Mouse (Mus musculus): ENCODE measurements at regions not wholly inside any gene's neighbourhood (a gene's known extent, or its start where the extent isn't known, plus 50 kb on each side); places are given as distances from the start of the nearest gene placed in this dataset.
A peak's percentile ranks its signal among the peaks of the same experiment; 100 is the strongest.

DNA sequence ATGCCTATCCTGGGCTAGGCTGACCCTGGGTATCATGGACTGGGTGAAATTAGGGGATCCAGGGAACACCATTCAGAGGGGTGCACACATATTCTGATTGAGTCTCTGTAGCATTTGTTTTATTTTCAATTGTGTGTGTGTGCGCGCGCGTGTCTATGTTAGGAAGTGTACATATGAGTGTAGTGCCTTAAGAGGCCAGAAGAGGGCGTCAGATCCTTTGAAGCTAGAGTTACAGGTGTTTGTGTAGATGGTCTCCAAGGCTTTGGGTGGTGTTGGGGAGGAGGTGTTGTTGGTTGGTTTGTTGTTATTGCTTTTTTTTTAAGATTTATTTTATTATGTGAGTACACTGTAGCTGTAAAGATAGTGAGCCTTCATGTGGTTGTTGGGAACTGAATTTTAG lies 147.4 kb upstream of the Clint1 start:
- intact Hi-C loops (cut with DNase I), result no loop called here
- no peak for DNase-seq (ENCODE audit: low spot score in 2 of 2)

DNA sequence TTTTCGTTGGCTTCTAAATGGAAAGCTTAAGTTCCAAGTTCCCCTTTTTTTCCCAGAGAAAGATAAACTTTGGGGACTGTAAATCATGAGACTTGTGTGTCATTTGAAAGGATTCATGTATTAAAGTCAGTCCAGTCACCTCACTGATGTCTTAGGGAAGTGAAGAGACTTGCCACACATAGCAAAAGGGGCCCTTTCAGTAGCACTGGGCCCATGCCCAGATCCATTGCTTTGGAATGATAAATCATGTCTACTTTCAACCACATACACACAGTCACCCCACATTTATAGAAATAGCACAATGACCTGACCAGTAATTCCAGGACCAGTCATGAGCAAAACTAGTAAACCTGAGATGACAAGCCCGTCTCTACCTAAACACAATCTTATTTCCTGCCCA lies 133.2 kb upstream of the Clint1 start:
- intact Hi-C loops (cut with DNase I), result no loop called here
- no peak for DNase-seq (ENCODE audit: low spot score in 2 of 2)

DNA sequence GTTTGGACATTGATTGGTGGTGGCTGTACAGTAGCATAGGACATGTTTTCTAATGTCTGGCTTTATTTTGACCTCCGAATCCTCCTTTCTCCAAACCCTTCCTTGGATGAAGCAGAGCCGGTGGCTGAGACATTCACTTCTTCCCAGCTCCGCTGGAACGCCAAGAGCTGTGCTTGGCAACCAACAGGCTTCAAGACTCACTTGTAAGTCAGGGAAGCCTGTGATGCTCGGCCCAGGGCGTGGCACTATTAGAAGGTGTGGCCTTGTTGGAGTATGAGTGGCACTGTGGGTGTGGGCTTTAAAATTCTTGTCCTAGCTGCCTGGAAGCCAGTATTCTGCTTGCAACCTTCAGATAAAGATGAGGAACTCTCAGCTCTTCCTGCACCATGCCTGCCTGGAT lies 132.0 kb upstream of the Clint1 start:
- intact Hi-C loops (cut with DNase I), result no loop called here
- no peak for DNase-seq (ENCODE audit: low spot score in 2 of 2)

DNA sequence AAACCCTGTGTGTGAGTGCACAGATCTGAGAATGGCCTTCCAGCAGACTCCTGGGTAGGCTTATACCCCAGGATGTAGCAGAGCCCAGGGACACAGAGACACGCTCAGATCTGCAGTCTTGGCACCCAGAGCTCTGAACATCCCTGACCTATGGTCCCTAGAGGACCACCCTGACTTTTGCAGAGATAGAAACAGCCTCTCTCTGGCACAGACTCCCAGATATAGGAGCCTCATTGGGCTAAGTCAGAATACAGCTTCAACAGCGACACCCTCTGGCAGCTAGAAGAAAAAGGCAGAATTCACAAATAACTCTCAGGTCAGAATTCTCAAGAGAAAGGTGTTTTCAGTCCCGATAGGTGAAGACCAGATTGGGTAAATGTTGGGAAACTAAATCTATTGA lies 115.3 kb upstream of the Clint1 start:
- intact Hi-C loops (cut with DNase I), result loop anchor here (10.0 kb wide), 1 partner anchor 1122 kb away; the partner anchor contains the start of gene Ebf1
- no peak for DNase-seq (ENCODE audit: low spot score in 2 of 2)

DNA sequence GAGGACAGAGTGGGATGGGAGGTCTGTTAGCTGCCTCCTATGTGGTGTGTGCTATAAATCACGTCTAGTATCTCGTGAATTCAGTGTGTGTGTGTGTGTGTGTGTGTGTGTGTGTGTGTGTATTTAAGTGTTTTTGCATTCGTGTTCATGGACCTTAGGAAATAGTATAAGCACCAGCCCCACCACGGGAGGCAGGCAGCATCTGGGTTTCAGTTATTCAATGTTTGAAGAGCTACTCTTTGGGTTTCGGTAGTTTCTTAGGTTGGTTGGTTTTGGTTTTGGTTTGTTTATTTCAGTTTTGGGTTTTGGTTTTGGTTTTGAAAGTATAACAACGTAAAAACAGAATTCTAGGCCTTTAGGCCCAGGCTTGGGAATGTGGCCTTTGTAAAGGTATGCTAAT lies 113.5 kb upstream of the Clint1 start:
- DNase-seq (ENCODE audit: low spot score in 2 of 2), result no peak
- intact Hi-C loops (cut with DNase I), result loop anchor here (10.0 kb wide), 1 partner anchor 1124 kb away; the partner anchor contains the start of gene Ebf1

DNA sequence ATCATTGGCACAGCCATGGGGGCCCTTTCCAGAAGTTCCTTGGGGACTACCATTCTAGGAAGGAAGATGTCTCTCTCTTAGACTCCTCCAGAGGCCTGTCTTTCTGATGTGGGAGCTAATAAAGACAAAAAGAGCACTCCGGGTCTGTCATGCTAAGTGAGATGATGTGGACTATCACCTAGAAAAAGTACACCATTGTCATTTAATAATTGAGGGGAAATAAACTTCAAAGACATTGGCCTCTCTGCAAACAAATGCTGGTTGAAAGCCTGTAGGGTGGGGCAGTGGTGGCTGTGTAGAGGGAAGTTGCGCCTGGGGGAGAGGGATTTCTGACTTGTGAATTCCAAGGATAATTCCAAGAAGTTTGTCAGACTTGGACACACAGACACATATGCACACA lies 105.9 kb upstream of the Clint1 start:
- DNase-seq (ENCODE audit: low spot score in 2 of 2), result no peak
- intact Hi-C loops (cut with DNase I), result no loop called here

DNA sequence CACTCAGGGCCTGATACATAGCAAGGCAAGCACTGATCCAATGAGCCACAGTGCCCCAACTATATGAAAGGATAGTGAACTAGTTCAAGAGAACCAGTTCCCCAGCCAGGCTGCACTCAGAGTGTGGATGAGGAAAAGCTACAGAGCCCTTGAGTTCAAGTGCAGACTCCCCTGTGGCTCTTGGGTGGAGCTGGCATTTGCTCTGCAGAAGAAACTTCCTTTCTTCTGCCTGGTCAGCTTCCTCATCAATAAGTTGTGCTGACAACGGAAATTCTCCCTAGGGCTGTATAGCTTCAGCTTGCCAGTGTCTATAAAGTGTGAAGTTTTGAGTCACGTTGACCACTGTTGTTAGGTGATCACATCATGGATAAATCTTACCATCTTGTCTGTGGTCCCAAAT lies 101.6 kb upstream of the Clint1 start:
- intact Hi-C loops (cut with DNase I), result loop anchor here (10.0 kb wide), 1 partner anchor 135 kb away; no protein-coding TSS in a partner anchor
- DNase-seq (ENCODE audit: low spot score in 2 of 2), result no peak

DNA sequence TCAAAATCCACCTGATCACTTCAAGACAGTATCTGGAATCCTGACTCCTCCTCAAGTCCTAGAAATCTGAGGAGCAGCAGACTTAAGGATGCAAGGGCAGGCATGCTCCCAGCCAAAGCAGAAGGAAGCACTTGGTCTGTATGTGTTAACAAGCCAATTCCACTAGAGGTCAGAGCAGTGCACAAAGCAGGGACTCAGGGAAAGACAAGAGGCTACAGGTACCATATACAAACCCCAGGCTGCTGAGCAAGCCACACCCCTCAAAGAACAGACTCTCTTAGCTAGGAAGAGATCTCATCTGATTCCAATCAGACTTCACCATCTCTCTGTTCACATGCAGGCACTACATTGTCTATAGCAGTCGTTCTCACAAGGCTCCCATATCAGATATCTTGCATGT lies 99.6 kb upstream of the Clint1 start:
- intact Hi-C loops (cut with DNase I), result loop anchor here (10.0 kb wide), 1 partner anchor 133 kb away; no protein-coding TSS in a partner anchor
- DNase-seq (ENCODE audit: low spot score in 2 of 2), result peak; percentile 3 to 7

DNA sequence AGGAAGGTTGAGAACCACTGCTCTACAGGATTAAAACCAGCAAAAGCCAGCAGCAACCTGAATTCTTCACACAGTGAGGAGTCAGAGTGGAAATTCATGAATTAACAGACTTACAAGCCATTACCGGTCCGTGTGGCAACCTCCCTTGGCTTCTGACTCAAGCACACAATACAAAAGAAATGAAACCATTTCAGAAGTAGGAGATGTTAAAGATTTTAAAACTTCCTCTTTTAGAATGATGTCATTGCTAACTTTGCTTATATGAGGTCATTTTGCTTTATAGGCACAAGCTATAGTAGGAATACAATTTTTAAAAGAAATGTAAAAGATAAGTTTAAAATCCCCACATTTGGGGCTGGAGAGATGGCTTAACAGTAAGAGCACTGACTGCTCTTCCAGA lies 99.1 kb upstream of the Clint1 start:
- intact Hi-C loops (cut with DNase I), result loop anchor here (10.0 kb wide), 1 partner anchor 132 kb away; no protein-coding TSS in a partner anchor
- no peak for DNase-seq (ENCODE audit: low spot score in 2 of 2)

DNA sequence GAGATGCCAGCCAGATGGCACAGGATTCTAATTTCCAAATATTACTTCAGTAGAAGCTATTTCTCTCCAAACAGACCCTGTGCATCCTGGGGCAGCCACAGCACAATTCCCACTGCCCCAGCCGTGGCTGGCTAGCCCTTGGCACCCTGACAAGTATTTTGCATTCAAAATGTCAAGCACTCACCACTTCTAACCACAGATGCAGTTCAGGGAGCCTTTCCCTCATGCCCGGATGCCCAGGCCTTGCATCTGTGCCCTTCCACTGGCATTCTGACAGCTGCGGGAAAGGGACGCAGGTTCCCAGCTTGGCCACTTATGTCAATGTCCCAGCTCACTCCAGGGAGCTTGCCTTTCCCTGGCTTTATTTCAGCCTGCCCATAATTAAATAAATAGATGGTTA lies 84.8 kb upstream of the Clint1 start:
- intact Hi-C loops (cut with DNase I), result no loop called here
- no peak for DNase-seq (ENCODE audit: low spot score in 2 of 2)

DNA sequence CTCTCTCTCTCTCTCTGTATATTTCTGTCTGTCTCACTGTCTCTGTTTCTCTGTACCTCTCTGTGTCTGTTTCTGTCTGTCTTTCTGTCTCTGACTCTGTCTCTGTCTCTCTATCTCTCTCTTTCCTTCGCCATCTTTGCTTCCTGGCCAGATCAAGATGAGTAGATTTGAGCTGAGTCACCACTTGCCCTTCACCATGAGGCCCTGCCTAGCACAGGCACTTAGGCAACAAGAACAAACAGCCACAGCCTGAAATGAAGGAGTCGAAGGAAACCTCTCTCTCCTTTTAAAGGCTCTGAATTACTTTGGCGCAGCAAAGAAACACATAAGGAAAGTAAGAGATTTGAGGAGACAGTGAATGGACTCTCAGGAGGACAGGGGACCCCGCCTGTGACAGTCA lies 69.4 kb upstream of the Clint1 start:
- intact Hi-C loops (cut with DNase I), result no loop called here

DNA sequence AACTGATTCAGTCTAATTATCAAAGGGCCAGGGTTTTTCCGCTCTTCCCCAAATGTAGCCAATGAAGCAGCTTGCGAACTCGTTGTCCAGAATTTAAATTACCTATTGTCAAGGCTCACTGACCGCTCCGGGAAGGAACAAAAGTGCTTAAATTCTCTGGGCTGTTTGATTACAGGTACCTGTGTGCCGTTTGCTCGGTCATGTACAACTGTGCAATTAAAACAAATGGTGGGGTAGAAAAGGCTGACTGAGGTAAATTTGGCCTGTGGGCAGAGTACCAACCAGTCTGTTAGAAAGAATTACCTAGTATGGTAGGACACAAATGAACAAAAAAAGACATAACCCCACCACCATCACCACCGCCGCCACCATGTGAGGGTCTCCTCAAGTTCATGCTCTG lies 66.0 kb upstream of the Clint1 start:
- DNase-seq (ENCODE audit: low spot score in 2 of 2), result no peak
- intact Hi-C loops (cut with DNase I), result no loop called here

More for the DNA sequence above, 69.4 kb upstream of the Clint1 start:
- DNase-seq (ENCODE audit: low spot score in 2 of 2), result no peak

DNA sequence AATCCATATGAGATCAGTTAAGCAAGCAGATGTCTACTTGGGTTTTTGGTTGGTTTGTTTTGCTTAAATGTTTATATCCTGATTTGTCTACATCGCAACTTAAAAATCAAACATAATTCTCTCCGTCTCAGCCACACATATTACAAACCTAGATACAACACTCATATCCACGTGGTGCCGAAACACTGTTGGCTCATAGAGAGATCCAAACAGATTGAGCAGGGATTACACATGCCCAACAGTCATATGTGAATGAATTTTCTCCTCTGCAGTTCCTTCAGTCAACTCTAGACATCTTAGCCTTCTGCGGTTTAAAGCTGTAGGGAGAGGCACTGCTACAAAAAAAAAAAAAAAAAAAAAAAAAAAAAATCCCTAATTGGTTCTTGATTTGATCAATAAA lies 64.4 kb upstream of the Clint1 start:
- no peak for DNase-seq (ENCODE audit: low spot score in 2 of 2)
- intact Hi-C loops (cut with DNase I), result no loop called here

DNA sequence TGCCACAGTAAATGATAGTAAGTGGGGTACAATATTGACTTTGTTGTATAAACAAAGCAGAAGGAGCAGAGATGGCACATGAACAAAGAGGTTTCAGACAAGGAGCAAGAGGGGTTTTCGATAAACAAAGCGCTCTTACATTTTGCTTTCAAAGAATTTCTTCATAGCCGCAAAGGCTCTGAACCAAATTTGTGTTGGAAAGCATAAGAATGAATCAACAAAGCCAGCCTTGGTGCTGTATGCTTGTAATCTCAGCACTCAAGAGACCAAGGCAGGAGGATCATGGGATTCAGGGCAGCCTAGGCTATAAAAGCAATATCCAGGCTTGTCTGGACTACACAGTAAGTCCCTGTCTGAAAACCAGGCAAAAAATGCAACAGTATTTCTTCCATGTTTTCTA lies 62.0 kb upstream of the Clint1 start:
- intact Hi-C loops (cut with DNase I), result loop anchor here (10.0 kb wide), 1 partner anchor 95 kb away; no protein-coding TSS in a partner anchor
- DNase-seq (ENCODE audit: low spot score in 2 of 2), result no peak

DNA sequence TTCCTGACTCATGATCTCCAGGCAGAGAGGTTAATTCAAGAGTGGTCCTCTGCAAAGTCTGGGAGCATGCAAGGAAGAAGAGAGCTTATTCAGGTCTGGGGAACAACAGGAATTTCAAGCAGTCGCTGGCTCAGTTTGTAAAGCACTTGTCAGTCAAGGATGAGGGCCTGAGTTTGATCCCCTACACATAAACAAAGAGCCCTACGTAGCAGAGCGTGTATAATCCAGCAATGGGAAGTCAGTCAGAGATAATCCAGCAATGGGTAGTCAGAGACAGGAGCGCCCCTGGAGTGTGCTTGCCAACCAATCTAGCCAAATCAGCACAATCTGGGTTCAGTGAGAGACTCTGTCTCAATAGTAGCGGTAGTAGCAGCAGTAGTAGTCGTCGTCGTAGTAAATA lies 61.3 kb upstream of the Clint1 start:
- no peak for DNase-seq (ENCODE audit: low spot score in 2 of 2)
- intact Hi-C loops (cut with DNase I), result loop anchor here (10.0 kb wide), 1 partner anchor 94 kb away; no protein-coding TSS in a partner anchor

DNA sequence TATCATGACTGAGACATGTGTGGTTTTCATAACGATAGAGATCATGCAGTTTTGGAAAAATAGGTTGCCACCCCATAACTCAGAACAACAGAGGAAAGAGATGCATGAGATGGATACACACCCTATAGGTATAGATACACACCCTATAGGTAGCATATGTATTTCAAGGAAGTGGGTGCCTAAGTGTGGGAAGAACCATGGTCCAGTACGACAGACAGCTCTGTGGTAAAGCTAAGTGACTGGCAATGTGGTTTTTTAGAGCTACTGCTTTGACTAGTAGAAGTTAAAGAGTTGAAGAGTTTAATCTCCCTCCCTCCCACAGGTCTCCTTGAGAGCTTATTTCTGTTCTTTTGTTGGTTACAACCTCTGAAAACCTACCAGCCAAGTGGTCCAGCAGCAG lies 60.2 kb upstream of the Clint1 start:
- DNase-seq (ENCODE audit: low spot score in 2 of 2), result no peak
- intact Hi-C loops (cut with DNase I), result loop anchor here (10.0 kb wide), 1 partner anchor 93 kb away; no protein-coding TSS in a partner anchor

DNA sequence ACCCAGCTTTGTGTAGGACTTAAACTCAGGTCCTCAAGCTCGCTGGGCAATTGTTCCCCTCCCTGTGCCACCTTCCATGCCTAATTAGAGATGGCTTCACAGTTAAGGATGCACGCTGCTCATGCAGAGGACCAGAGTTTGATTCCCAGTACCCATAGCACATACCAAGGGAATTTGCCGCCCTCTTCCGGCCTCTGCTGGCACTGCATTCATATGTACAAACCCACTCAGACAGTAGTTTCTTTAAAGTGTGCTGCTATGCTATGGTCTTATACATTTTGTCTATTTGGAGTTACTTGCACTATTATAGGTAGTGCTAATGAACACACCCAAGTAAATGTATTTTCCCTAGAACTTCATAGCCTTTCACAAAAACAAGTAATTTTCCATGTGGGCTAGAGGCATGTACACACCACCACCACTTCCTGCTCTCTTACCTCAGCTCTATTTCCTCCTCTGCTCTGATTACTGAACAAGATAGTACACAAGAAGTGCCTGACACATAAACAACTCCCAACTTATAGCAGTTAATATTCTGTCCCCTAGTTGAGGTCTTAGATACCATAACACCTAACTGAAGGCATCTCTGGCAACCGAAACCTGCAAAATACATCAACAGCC lies 57.4 kb upstream of the Clint1 start:
- no peak for DNase-seq (ENCODE audit: low spot score in 2 of 2)
- intact Hi-C loops (cut with DNase I), result loop anchor here (10.0 kb wide), 1 partner anchor 90 kb away; no protein-coding TSS in a partner anchor

DNA sequence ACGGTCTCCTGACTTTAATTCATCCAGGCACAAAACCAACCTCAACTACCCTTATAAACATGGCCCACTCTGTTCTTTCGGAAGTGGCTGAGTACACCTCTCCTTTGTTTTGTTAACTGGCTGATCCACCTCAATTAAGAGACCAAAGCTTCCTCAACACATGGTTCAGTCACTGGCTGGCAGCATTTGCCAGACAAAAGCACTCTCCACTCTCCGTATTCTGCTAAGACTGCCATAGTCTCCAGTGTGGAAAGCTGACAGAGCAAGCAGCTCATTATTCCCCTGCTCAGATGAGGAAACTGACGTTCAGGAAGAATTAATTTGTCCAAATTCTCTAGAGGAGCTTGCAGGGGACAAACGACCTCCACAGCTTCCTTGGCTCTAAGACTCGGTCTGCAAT lies 56.5 kb upstream of the Clint1 start:
- DNase-seq (ENCODE audit: low spot score in 2 of 2), result no peak

DNA sequence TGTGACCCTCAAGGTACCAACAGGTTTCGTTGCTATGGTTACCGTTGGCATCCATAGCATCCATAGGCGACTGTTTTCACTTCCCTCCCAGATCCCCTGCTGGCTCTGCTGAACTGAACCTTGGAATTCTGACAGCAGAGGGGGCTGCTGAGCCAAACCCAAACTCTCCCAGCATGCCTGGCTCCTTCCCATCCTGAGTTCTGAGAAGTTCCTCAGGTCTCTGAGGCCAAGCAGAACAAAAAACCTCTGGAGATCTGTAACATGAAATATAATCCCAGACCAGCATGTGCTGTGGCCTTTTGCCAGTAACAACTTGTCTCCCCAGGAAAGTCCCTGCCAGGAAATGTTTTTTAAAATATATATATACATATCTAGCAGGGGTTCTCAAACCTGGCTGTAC lies 56.1 kb upstream of the Clint1 start:
- peak; percentile 31 to 33 for DNase-seq (ENCODE audit: low spot score in 2 of 2)
- intact Hi-C loops (cut with DNase I), result loop anchor here (10.0 kb wide), 1 partner anchor 89 kb away; no protein-coding TSS in a partner anchor

More for the DNA sequence above, 56.5 kb upstream of the Clint1 start:
- intact Hi-C loops (cut with DNase I), result loop anchor here (10.0 kb wide), 1 partner anchor 89 kb away; no protein-coding TSS in a partner anchor

DNA sequence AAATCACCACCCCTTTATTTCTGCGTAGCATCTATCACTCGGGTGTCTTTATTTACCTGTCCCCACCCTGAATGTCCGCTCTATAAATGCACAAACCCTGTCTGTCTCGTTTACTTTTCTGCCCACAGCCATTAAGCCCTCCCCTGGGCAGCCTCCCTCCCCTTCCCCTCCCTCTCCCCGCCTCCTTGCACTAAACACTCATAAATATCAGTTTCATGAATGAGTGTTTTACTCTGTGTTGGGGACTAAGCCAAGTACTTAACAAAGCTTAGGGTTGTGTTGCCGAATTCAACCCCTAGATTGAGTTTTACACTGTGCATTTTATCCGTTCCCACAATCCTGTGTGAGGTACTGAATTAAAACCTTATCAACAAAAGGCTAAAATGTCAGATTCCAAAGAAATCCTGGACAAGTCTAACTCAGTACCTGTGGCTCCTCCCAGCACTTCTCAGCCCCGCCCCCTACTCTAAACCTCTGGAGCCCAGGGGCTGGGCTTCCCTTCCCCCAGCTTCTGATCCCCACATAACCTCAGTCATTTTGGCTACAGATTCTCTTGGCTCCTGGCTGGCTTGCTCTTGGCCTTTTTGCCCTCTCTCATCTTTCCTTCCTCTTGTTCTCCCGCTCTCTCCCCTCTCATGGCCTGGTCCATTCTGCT lies 52.0 kb upstream of the Clint1 start:
- intact Hi-C loops (cut with DNase I), result loop anchor here (10.0 kb wide), 1 partner anchor 85 kb away; no protein-coding TSS in a partner anchor
- DNase-seq (ENCODE audit: low spot score in 2 of 2), result no peak

All from left cerebral cortex, postnatal 36 days (tissue).